Comparison of ENCODE assay signal across 15 mouse cellular contexts in genomic region chr9:70298221-70298620, GRCm38 (mm10).
A peak's percentile ranks its signal among the peaks of the same experiment; 100 is the strongest.
DNase-seq lines count a peak whose midpoint lies in the region; ATAC-seq and TF ChIP-seq lines count a peak whose summit lies in the region.
"Had no signal": no experiment of that assay in that cellular context is flagged by ENCODE, and none has a peak within 500 bp of the region (broad histone marks: within the 10 kb centered on the region; RNA-seq: fewer than 3 reads in every experiment).

No protein-coding gene starts in this region.

- H3K9me3 ChIP-seq in forebrain, embryonic 10.5 days = no peaks in the 10 kb centered on the region
- no peaks in the 10 kb centered on the region for H3K9me3 ChIP-seq in forebrain, embryonic 15.5 days
- H3K9me3 ChIP-seq in forebrain, postnatal 0 days (ENCODE audit: low read length) = no peaks in the 10 kb centered on the region
- H3K9me3 ChIP-seq in neural tube, embryonic 12.5 days = no peaks in the 10 kb centered on the region
- H3K9me3 ChIP-seq: G1E had no signal

- 26% methylated on average over 7 of the region's 7 CpGs for WGBS in forebrain, embryonic 10.5 days
- WGBS in forebrain, embryonic 15.5 days = 6% methylated on average over 7 of the region's 7 CpGs
- WGBS in forebrain, postnatal 0 days = 23% methylated on average over 7 of the region's 7 CpGs
- WGBS in neural tube, embryonic 12.5 days = 28% methylated on average over 7 of the region's 7 CpGs

- H3K9ac ChIP-seq in forebrain, embryonic 15.5 days (replicated peaks) = no peak overlapping the region
- no peak overlapping the region for H3K9ac ChIP-seq in forebrain, postnatal 0 days
- H3K9ac ChIP-seq in neural tube, embryonic 12.5 days = no peak overlapping the region

- no peaks in the 10 kb centered on the region for H3K27me3 ChIP-seq in forebrain, embryonic 10.5 days (ENCODE audit: poor library complexity, severe bottlenecking)
- no peaks in the 10 kb centered on the region for H3K27me3 ChIP-seq in forebrain, embryonic 15.5 days
- H3K27me3 ChIP-seq in forebrain, postnatal 0 days (ENCODE audit: insufficient read depth, low read length) = no peaks in the 10 kb centered on the region
- H3K27me3 ChIP-seq in neural tube, embryonic 12.5 days (replicated peaks) = no peaks in the 10 kb centered on the region

- H3K36me3 ChIP-seq in forebrain, embryonic 10.5 days (replicated peaks) = peaks cover 21% of the 10 kb centered on the region
- H3K36me3 ChIP-seq in forebrain, embryonic 15.5 days = no peaks in the 10 kb centered on the region
- H3K36me3 ChIP-seq in forebrain, postnatal 0 days (ENCODE audit: insufficient read depth) = no peaks in the 10 kb centered on the region
- no peaks in the 10 kb centered on the region for H3K36me3 ChIP-seq in neural tube, embryonic 12.5 days
- H3K36me3 ChIP-seq: G1E had no signal

- H3K27ac ChIP-seq in forebrain, embryonic 10.5 days = peak overlapping the region; percentile 66
- no peak overlapping the region for H3K27ac ChIP-seq in forebrain, embryonic 15.5 days (replicated peaks)
- H3K27ac ChIP-seq in forebrain, postnatal 0 days (ENCODE audit: low read depth, low read length) = no peak overlapping the region
- no peak overlapping the region for H3K27ac ChIP-seq in neural tube, embryonic 12.5 days
- H3K27ac ChIP-seq: heart, adult 2 months had no signal

- H3K4me3 ChIP-seq in forebrain, embryonic 10.5 days = no peak overlapping the region
- no peak overlapping the region for H3K4me3 ChIP-seq in forebrain, embryonic 15.5 days
- H3K4me3 ChIP-seq in forebrain, postnatal 0 days (ENCODE audit: low read depth, low read length) = no peak overlapping the region
- H3K4me3 ChIP-seq in neural tube, embryonic 12.5 days = no peak overlapping the region
- H3K4me3 ChIP-seq: heart, adult 2 months had no signal

- peak; percentile 49 for DNase-seq in forebrain, embryonic 10.5 days (ENCODE audit: extremely low spot score, low spot score)
- peak; percentile 20 for DNase-seq in retina, postnatal 1 day
- DNase-seq in retina, embryonic 14.5 days (ENCODE audit: low spot score) = no peak
- peak; percentile 22 for DNase-seq in forebrain, postnatal 0 days
- no peak for DNase-seq in heart, adult 9 months (ENCODE audit: low spot score in 2 of 2)
- no peak for DNase-seq in thymus, postnatal 0 days (ENCODE audit: low spot score)
- DNase-seq: B cell, adult 2 months; heart, adult 2 months; heart, postnatal 4 days; lung, postnatal 10 days; thymus, postnatal 14 days had no signal

- no peak for TF ChIP-seq CTCF in forebrain, postnatal 0 days (IDR thresholded peaks at IDR 0.05; ENCODE audit: low read depth)

- H3K4me2 ChIP-seq in forebrain, embryonic 15.5 days (replicated peaks) = no peak overlapping the region
- no peak overlapping the region for H3K4me2 ChIP-seq in forebrain, postnatal 0 days (ENCODE audit: low read depth)
- no peak overlapping the region for H3K4me2 ChIP-seq in neural tube, embryonic 12.5 days (replicated peaks)
- H3K4me2 ChIP-seq: liver, embryonic 11.5 days had no signal

- ATAC-seq in forebrain, embryonic 15.5 days (replicated peaks) = no peak
- ATAC-seq in forebrain, postnatal 0 days = peak; percentile 65
- 0 out of 2 replicates have a peak, but pooled peaks have one; percentile 21 for ATAC-seq in neural tube, embryonic 12.5 days (ENCODE audit: low FRiP score, low read depth)

- peaks cover 24% of the 10 kb centered on the region for H3K4me1 ChIP-seq in forebrain, embryonic 10.5 days
- peaks cover 13% of the 10 kb centered on the region for H3K4me1 ChIP-seq in forebrain, embryonic 15.5 days
- no peaks in the 10 kb centered on the region for H3K4me1 ChIP-seq in forebrain, postnatal 0 days (ENCODE audit: insufficient read depth)
- peaks cover 14% of the 10 kb centered on the region for H3K4me1 ChIP-seq in neural tube, embryonic 12.5 days

Comparison
In these comparisons a context has a peak if more than half of its experiments do, and no peak if none do; other contexts are left out.
1. DNase-seq: peak in forebrain, embryonic 10.5 days (single experiment), retina, postnatal 1 day (single experiment) and forebrain, postnatal 0 days (single experiment); none in retina, embryonic 14.5 days (single experiment), heart, adult 9 months (0 of 2) and thymus, postnatal 0 days (single experiment).